In genomic region chr2:131478349-131478748, GRCm38 (mm10) we compare ENCODE assay signal across 18 mouse cellular contexts. TPM values are rescaled to one million over a fixed set of nuclear protein-coding genes. Genes with fewer than 3 reads are reported as not detected.
A peak's percentile ranks its signal among the peaks of the same experiment; 100 is the strongest.
DNase-seq lines count a peak whose midpoint lies in the region; ATAC-seq and TF ChIP-seq lines count a peak whose summit lies in the region.
"Had no signal": no experiment of that assay in that cellular context is flagged by ENCODE, and none has a peak within 500 bp of the region (broad histone marks: within the 10 kb centered on the region; RNA-seq: fewer than 3 reads in every experiment).

No protein-coding gene starts in this region.

- TF ChIP-seq CTCF in bone marrow macrophage, adult 2 months (IDR thresholded peaks at IDR 0.05; ENCODE audit: low read depth, low read length), result no peak

- WGBS in kidney, embryonic 14.5 days, result 39% methylated on average over 8 of the region's 8 CpGs
- 86% methylated on average over 8 of the region's 8 CpGs for WGBS in forebrain, embryonic 15.5 days

- no peaks in the 10 kb centered on the region for H3K36me3 ChIP-seq in kidney, embryonic 14.5 days (ENCODE audit: control insufficient read depth, insufficient read depth, low read length)
- no peaks in the 10 kb centered on the region for H3K36me3 ChIP-seq in forebrain, embryonic 15.5 days
- H3K36me3 ChIP-seq: hindbrain, embryonic 10.5 days had no signal

- H3K27me3 ChIP-seq in kidney, embryonic 14.5 days (ENCODE audit: control insufficient read depth, insufficient read depth, low read length), result no peaks in the 10 kb centered on the region
- H3K27me3 ChIP-seq in forebrain, embryonic 15.5 days, result no peaks in the 10 kb centered on the region
- H3K27me3 ChIP-seq: forebrain, embryonic 13.5 days had no signal

- H3K27ac ChIP-seq in kidney, embryonic 14.5 days (ENCODE audit: low read depth, low read length), result no peak overlapping the region
- H3K27ac ChIP-seq in bone marrow macrophage, adult 2 months (ENCODE audit: insufficient read depth, low read depth, low read length), result peak overlapping the region; percentile 7; the same call in 1 of the 2 replicates
- no peak overlapping the region for H3K27ac ChIP-seq in forebrain, embryonic 15.5 days (replicated peaks)
- H3K27ac ChIP-seq: forebrain, embryonic 13.5 days; hindbrain, embryonic 10.5 days; stomach, postnatal 0 days had no signal

- H3K4me3 ChIP-seq in kidney, embryonic 14.5 days (ENCODE audit: low read length), result no peak overlapping the region
- no peak overlapping the region for H3K4me3 ChIP-seq in bone marrow macrophage, adult 2 months (ENCODE audit: insufficient read depth, low read length)
- H3K4me3 ChIP-seq in forebrain, embryonic 15.5 days, result no peak overlapping the region
- H3K4me3 ChIP-seq: erythroblast, embryonic 14.5 days; forebrain, embryonic 13.5 days; hindbrain, embryonic 10.5 days had no signal

- peak; percentile 97 for DNase-seq in heart, adult 11 months
- DNase-seq in heart, postnatal 4 days, result no peak
- DNase-seq in kidney, postnatal 4 days, result no peak
- peak; percentile 36 for DNase-seq in 3T3-L1 (ENCODE audit: low read depth, low spot score)
- no peak for DNase-seq in gastrocnemius, postnatal 4 days (ENCODE audit: low spot score in 2 of 2)
- DNase-seq: adrenal gland, adult 2 months; cerebellum, adult 8-10 months; gastrocnemius, postnatal 25 days; kidney, adult 18-20 months; liver, postnatal 0 days; lung, postnatal 14 days had no signal

- H3K4me2 ChIP-seq in kidney, embryonic 14.5 days (replicated peaks; ENCODE audit: low read depth, low read length), result no peak overlapping the region
- H3K4me2 ChIP-seq in forebrain, embryonic 15.5 days (replicated peaks), result no peak overlapping the region
- H3K4me2 ChIP-seq: forebrain, embryonic 13.5 days had no signal

- no peak overlapping the region for H3K9ac ChIP-seq in kidney, embryonic 14.5 days (ENCODE audit: low read depth, low read length)
- H3K9ac ChIP-seq in forebrain, embryonic 15.5 days (replicated peaks), result no peak overlapping the region
- H3K9ac ChIP-seq: forebrain, embryonic 13.5 days; liver, postnatal 0 days had no signal

- no peaks in the 10 kb centered on the region for H3K4me1 ChIP-seq in kidney, embryonic 14.5 days (ENCODE audit: control insufficient read depth, insufficient read depth, low read length)
- H3K4me1 ChIP-seq in bone marrow macrophage, adult 2 months (ENCODE audit: control insufficient read depth, insufficient read depth, low read length), result peaks cover 10% of the 10 kb centered on the region
- no peaks in the 10 kb centered on the region for H3K4me1 ChIP-seq in forebrain, embryonic 15.5 days
- H3K4me1 ChIP-seq: forebrain, embryonic 13.5 days; hindbrain, embryonic 10.5 days had no signal

- no peak for TF ChIP-seq POLR2A in bone marrow macrophage, adult 2 months (IDR thresholded peaks at IDR 0.05; ENCODE audit: borderline replicate concordance, low read depth, low read length)

- ATAC-seq in kidney, embryonic 14.5 days (ENCODE audit: low FRiP score, low TSS enrichment), result peak; percentile 87
- no peak for ATAC-seq in forebrain, embryonic 15.5 days (replicated peaks)
- ATAC-seq: forebrain, embryonic 13.5 days; liver, postnatal 0 days had no signal

- H3K9me3 ChIP-seq in kidney, embryonic 14.5 days (ENCODE audit: control insufficient read depth, low read length), result no peaks in the 10 kb centered on the region
- H3K9me3 ChIP-seq in forebrain, embryonic 15.5 days, result no peaks in the 10 kb centered on the region
- H3K9me3 ChIP-seq: forebrain, embryonic 13.5 days had no signal

RNA-seq across cellular contexts. Expression of gene Smox, which starts 12.9 kb away (rescaled TPM):
- 10 to 100 TPM; 33.7 to 35.2 TPM for total RNA-seq in heart, postnatal 4 days (2021)
- 27.4 and 29.1 TPM in 2 replicates for polyA plus RNA-seq in kidney, embryonic 14.5 days (2014; fragmentation: Nextera tagmentation; extraction: Ambion mirVana)
- polyA plus RNA-seq in bone marrow macrophage, adult 2 months (2012; ENCODE audit: insufficient read depth, insufficient read length, missing spikeins), result 86.4 and 97.4 TPM in 2 replicates
- 55.6 and 63.3 TPM in 2 replicates for polyA plus RNA-seq in forebrain, embryonic 15.5 days (2015; fragmentation: Nextera tagmentation; extraction: Ambion mirVana)
- 10 to 100 TPM; 25.5 to 26.4 TPM for total RNA-seq in gastrocnemius, postnatal 4 days (2021)

Comparison
In these comparisons a context has a peak if more than half of its experiments do, and no peak if none do; other contexts are left out.
1. DNase-seq: peak in heart, adult 11 months (single experiment) and 3T3-L1 (single experiment); none in heart, postnatal 4 days (single experiment), kidney, postnatal 4 days (0 of 2) and gastrocnemius, postnatal 4 days (0 of 2).